Mouse (Mus musculus) common myeloid progenitor, adult 5-6 weeks (primary cell): ENCODE measurements around the gene Cyp2t4. TPM values are rescaled to one million over a fixed set of nuclear protein-coding genes. Genes with fewer than 3 reads are reported as not detected.

ENCODE experiments used
- ATAC-seq: replicated peaks from 2 replicates; pipeline ENCODE4 v1.8.0; 2016; ENCODE audit warnings: low read depth, mild to moderate bottlenecking, moderate TSS enrichment, inconsistent platforms; ENCODE audit not compliant: poor library complexity, severe bottlenecking
- total RNA-seq: library from RNA; stranded (forward); fragments of 200-1000, 187-1606 nt; gene quantifications from 2 replicates; pipeline ENCODE4 v1.2.3, GENCODE M21; 2017

Cyp2t4 gene
- not detected in 2 replicates for total RNA-seq

DNA sequence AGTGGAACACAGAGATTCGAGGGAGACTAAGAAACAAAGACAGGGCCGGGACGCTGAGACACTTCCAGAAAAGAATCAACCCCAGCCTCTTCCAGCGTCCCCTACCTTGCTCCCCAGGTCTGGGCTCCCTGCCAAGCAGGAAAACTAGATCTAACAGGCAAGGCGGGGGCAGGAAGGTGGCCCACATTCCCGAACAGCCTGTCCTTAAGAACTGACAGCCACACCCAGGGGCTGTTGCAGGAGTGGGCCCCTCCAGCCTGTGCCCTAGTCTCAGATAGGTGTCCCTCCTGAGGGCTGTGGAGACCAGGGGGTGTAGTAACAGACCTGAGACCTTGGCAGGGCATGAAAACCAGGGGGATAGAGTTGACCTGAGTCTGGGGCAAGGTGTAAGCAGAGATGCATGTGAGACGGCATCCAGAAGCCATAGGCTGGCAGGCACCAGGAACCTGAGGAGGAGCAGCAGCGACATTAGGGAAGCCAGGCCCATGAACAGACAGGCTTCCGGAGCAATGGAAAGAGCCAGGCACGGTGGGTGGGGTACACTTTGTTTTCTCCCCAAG is at the start of gene Cyp2t4:
Gene Cyp2t4 (plus strand): TSS at position 510 of the 560 bp plus-strand sequence.
- ATAC-seq = no peak

DNA sequence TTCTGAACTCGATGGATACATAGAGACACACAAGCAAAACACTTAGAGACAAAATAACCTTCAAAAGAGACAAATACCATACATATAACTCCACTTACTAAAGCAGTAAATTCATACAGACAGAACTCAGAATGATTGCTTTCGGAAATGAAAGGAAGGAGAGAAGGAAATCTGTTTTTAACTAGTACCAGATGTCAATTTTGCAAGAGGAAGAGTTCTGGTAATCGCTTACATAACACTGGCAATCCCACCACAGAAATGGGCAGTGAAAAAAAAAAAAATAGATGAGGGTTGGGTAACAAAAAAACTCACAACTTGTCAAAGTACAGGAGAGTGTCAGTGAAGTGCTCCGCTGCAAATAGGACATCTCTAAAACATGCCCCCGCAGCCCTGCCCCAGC is 48.6 kb upstream of the Cyp2t4 start:
- ATAC-seq = 0 out of 2 replicates have a peak, but pooled peaks have one; percentile 39

DNA sequence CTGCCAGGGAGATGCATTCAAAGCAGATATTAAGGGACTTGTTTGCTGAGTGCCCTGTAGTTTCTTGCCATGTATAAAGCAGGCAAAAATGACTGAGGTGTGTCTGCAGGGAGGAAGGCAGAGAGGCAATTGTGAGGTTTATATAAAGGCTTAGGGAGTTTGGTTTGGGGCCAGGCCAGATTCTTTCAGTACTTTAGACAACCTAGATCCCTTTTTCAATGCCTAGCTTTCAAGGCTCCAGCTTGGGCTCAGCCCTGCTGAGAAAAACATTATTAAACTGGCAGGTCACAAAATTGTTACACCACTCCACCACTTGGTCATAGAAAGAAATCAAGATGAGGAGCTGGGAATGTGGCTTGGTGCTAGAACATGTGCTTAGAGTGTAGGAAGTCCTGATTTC is 43.2 kb upstream of the Cyp2t4 start:
- no peak for ATAC-seq

DNA sequence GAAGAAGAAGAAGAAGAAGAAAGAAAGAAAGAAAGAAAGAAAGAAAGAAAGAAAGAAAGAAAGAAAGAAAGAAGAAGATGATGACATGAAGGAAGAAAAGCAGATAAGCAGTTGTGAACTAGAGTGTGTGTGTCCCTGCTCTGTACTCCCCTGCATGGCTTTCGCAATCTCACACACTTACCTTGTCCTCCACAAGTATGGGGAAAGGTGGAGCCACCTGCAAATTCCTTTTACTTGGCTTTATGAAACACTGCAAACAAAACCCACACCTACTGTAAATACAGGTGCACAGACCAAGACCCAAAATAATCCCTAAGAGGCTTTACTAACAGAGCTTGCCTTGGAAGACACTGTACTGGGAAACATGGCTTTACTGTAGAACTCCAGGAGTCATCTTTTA is 42.5 kb upstream of the Cyp2t4 start:
- ATAC-seq = no peak

DNA sequence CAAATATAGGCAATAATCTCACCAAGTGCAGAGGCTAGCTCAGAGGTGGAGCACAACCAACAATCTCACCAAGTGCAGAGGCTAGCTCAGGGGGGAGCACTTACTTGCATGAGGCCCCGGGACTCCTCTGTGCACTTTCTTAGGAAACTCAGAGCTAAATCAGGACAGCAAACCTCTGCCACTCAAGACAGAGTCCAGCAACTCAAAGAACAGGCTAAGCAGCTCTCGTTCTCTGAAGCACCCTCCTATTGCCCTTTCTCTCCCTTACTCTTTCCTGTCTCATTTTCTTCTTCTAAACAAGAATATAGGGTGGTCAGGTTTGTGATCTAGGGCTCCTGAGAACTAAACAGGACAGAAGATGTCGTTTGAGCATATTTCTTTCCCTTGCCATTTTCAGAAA is 41.5 kb upstream of the Cyp2t4 start:
- ATAC-seq = no peak

DNA sequence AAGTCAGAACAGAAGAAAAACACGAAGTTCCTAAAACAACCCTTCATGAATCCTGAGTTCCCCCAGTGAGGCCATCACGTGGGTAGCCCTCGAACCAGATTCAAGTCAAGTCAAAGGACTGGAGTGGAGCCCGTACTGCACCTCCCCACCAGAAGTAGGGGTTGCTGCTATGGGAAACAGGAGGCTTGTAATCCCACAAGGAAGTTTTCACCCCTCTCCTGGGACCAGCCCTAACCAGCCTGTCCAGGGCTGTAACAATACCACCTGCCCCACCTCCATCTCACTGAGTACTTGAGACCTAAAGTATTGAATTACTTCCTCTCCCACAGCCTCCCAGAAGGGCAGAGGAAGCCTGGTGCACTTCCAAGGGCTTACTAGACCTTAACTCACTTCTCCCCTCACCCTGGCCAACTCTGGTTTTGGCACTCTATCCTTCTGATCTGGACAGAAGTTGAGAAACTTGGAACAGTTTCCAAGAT is 35.4 kb upstream of the Cyp2t4 start:
- no peak for ATAC-seq

- no peak for ATAC-seq
These were observed 33.8 kb upstream of the Cyp2t4 start, which contains the start of gene Cyp2f2 for GRCm38 (mm10) chr7:27119676-27120075. Cyp2f2 (plus strand) TSS chr7:27119909.

- no peak for ATAC-seq
These were observed 29.1 kb upstream of the Cyp2t4 start for GRCm38 (mm10) chr7:27124305-27124832.

DNA sequence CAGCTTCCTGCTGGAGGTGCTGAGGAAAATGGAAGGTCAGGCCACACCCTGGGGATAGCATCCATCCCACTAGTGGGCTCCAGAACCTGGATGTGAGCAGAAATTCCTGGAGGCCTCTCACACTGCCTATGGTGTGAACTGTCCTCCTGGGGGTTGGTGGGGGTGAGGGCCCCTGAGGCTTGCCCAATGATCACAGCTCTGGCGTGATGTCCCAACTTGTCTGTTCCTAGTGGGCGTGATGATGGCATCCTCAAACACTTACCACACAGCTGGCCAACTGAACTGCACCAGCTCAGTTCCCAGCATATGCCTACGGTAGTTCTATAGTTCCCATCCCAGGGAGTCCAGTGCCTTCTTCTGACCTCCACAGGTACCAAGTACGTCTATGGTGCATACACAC is 28.5 kb upstream of the Cyp2t4 start:
- ATAC-seq = no peak

- ATAC-seq = peak; percentile 84
These were observed 25.4 kb upstream of the Cyp2t4 start for GRCm38 (mm10) chr7:27128162-27128561.

GRCm38 (mm10) chr7:27128946-27129345 is 24.6 kb upstream of the Cyp2t4 start:
- no peak for ATAC-seq

GRCm38 (mm10) chr7:27129811-27130210 is 23.7 kb upstream of the Cyp2t4 start:
- ATAC-seq = no peak

DNA sequence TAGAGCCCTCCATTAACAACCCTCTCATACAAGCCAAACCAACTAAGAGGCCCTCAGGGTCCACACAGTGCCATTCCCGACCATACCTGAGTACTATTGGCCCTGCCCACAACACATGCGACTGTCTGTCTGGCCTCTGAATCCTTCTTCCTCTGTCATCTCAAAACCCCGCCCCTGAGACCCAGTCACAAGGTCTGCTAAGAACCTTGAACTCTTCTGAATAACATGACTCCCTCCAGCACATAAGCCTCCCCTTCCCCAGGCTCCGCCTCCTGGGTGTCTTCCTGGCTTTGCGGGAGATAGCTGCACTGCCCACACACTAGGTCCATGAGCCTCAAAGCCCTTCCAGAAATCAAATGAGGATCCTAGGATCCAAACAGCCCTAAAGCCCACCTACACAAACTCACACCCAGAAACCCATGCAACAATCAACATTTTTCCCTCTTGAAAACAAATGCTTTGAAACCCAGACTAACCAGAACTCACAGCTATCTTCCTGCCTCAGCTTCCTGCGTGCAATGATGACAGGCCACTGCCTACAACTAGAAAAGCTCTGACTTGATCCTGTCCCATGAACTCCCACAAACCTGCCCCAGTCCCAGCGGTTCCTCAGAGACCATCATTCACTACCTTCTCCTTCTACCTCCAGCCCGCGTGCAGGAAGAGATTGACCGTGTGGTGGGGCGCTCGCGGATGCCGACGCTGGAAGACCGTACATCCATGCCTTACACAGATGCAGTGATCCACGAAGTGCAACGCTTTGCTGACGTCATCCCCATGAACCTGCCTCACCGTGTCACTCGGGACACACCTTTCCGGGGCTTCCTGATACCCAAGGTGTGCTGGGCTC is 22.8 kb upstream of the Cyp2t4 start:
- no peak for ATAC-seq

DNA sequence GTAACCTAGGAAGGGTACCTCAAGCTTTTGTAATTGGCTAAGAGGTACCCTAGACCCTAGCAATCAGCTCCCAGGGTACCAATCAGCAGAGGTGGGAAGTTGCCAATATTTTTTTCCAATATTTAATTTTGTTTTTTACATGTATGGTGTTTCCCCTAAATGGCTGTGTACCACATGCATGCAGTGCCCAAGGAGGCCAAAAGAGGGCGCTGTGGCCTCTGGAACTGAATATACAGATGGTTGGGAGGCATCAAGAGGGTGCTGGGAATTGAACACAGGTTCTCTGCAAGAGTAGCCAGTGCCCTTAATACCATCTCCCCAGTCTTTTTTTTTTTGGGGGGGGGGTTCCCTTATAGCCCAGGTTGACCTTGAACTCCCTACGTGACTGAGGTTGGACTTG is 22.1 kb upstream of the Cyp2t4 start:
- ATAC-seq = no peak

DNA sequence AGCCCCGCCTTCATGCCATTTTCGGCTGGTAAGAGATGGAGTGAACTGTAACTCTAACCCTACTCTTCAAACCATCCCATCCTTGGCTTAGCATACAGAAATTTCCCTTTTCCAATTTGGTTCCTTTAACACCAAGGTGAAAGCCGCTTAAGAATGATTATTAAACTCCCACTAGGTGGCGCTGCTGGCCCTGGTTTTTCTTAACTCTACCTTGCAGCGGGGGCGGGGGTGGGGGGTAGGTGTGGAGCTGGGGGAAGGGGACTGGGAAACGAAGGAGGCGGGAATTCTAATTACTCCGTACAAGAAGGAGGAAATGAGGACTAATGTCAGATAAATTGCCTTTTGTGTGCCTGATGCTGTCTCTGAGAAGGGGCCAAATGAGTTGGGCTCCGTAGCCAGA is 20.9 kb upstream of the Cyp2t4 start:
- peak; percentile 46 for ATAC-seq

- no peak for ATAC-seq
These were observed 20.4 kb upstream of the Cyp2t4 start for GRCm38 (mm10) chr7:27133156-27133555.

- ATAC-seq = no peak
These were observed 19.8 kb upstream of the Cyp2t4 start for GRCm38 (mm10) chr7:27133757-27134156.

- no peak for ATAC-seq
These were observed 17.0 kb upstream of the Cyp2t4 start for GRCm38 (mm10) chr7:27136410-27136996.

- ATAC-seq = no peak
These were observed 2.5 kb downstream of the Cyp2t4 start for GRCm38 (mm10) chr7:27156005-27156404.

DNA sequence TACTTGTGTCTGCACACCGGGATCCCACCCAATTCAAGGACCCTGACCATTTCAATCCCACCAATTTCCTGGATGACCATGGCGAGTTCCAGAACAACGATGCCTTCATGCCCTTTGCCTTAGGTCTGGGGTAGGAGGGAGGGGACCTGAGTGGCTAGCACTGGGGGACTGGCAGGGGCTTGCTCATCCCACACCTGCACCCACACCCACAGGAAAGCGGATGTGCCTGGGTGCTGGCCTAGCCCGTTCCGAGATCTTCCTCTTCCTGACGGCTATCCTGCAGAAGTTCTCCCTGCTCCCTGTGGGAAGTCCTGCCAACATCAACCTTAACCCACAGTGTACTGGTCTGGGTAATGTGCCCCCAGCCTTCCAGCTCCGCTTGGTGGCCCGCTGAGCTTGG is 4.7 kb downstream of the Cyp2t4 start:
- no peak for ATAC-seq

DNA sequence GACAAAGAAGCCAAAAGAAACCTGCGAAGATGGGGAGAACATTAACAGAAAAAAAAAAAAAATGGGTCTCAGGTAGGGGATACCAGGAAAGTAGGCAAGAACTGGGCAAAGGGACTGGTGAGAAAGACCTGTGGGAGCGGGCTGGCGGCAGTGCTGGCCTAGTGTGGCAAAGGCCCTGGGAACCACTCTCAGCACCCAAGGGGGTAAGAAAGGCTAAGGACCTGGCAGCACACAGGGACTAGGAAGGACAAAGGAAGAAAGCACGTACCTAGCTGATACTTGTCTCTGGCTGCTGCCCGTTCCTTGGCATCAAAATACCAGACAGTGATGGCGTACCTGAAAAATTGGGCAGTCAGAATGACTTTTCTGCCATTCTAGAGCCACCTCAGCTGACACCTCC is 5.7 kb downstream of the Cyp2t4 start:
- ATAC-seq = no peak
